Mouse (Mus musculus): ENCODE results near the gene Car2. TPM values are rescaled to one million over a fixed set of nuclear protein-coding genes. Genes with fewer than 3 reads are reported as not detected.

Car2 gene
- total RNA-seq, 1 experiment from 2014 or later, result 51.7 TPM

DNA sequence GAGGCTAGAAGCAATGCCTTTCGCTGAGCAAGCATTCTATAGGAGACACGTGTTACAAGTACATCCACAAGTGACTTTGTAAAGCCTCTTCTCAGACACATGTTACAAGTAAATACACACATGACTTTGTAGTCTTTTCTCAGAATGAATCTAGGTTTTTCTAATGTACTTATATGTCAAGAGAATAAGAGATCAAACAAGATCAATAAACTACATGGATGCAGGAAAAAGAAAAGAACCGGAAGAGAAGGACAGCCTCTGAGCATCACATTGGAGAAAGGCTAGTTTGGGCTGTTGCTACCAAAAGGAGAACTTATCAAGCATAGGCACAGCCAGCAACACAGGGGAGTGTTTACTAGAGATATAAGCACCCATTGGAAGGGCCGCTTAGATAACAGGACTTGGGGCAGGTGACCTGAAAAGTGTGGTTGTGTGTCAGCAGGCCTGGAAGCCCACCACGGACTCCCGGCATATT lies 7.3 kb upstream of the Car2 start:
- no peak for DNase-seq

DNA sequence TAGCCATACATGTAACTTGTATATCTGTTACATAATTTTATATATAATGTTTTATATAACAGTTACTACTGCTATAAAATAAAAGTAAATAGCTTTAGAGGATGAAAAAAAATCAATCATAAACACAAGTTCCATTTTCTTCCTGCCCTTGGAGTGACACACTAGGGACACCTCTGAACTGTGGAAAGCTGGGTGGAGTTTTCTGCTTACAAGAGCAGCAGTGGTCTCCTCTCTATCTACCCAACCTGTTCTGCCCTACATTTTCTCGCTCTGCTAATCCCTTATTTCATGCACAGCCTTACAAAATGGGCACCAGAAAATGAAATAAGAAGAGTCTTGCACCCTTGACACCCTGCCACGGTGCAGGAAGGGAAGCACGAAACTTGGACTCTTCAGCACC lies 6.8 kb upstream of the Car2 start:
- DNase-seq, result no peak

DNA sequence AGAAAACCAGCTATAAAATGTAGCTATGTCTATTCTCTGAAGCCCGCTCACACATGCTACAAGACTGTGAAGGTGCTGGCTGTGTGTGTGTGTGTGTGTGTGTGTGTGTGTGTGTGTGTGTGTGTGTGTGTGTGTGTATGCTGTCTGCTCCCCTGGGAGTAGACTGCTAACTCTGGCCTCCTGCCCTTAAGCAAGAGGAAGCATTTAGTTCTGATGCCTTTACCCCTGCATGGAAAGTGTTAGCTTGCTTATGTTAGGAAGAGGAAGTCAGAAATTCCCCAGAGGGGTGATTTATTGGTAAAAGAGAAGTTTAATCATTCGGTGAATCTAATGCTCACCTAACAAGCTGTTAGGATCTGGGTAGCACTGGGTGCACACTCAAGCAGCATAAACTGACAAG lies 5.8 kb upstream of the Car2 start:
- no peak for DNase-seq

DNA sequence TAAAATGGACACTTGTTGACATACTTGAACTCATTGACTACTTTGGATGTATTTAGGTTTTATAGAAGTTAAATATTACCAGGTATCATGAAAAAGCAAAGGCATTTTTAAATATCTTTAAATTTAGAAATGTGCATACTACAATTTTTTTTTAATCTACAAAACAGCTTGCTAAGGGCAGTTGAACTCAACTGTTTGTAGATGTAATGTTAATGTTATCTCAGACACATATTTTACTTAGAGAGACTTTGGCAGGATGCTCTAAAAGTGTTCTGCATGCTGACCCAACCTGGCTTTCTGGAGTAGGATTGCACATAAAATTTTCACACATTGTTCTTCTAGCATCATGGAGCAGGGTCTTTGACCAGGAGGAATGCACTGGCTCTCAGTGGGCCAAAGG lies 4.1 kb upstream of the Car2 start:
- no peak for DNase-seq

GRCm38 (mm10) chr3:14882756-14883155 lies 3.3 kb upstream of the Car2 start:
- no peak for DNase-seq

DNA sequence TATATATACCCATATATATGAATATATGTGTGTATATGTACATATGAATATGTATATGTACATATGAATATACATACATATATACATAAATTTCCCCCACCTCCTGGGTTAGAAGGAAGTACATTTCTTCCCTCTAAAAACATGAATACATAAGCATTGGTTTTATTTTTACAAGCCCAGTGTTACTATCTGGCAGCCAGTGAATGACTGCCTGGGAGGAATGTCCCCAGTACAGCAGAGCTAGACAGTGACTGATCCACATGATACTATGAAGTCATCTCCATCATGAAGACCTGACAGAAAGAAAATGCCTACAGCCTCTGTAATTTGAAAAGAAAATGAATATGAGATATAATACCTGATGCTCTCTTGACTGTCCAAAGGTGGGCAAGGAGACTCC lies 1.2 kb upstream of the Car2 start:
- DNase-seq, result no peak

DNA sequence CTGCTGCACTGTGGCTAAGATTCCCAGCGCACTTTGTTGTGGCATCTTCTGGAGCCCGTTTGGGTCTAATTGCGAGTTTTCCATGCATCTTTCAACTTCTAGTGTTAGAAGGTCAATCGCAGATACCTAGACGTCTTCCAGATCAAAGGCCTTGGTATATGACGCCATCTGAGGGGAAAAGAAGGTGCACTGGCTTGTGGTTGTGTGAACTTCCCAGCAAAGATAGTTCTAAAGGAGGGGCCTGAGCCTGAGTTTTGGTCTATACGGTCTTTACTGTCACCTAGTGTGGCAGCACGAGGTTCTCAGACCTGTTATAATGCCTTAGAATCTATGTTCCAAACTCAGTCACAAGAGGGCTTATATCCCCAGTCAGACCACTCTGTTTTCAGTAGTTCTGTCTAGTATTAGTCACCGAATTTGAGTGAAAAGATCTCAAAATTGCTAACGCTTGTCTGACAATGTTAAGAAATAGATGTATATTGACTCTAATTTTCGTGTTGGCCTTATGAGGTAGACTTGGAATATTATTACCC lies 1.1 kb downstream of the Car2 start:
- DNase-seq, result no peak

- no peak for DNase-seq
Observed at GRCm38 (mm10) chr3:14887686-14888295, 1.7 kb downstream of the Car2 start.

DNA sequence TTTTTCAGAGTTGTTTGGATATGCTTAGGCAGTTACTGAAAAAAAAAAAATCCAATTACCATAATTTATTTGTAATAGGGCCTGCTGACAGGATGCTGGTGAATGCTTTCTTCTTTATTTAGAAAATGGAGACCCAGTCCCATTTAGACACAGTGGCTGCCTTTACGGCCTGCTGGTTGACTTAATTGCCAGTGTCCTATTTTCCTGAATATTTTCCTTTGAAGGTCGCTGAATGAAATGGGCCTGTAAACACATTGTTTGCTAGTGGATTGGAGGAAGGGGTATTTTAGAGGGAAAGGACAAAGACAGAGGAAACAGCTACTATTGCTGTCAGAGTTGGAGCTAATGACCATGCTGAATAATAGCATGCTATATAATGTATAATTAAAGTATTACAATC lies 2.5 kb downstream of the Car2 start:
- no peak for DNase-seq

DNA sequence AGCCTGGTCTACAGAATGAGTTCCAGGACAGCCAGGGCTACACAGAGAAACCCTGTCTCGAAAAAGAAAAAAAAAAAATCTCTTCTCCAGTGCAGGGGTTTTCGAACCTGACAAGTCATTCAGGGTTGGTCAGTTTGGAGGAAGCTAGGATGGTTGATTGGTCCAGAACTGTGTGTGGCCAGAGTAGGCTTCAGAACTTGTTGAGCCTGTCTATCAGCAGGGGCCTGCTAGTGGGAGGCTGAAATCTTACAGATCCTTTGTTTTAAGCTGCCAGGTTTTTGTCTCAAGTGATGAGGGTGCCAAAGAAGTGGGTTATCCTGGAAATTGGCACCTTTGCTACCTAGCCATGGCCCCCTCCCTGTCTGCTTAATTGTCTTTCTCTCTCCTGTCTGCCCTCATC lies 3.0 kb downstream of the Car2 start:
- DNase-seq, result no peak

GRCm38 (mm10) chr3:14889716-14890409 lies 3.8 kb downstream of the Car2 start:
- no peak for DNase-seq

DNA sequence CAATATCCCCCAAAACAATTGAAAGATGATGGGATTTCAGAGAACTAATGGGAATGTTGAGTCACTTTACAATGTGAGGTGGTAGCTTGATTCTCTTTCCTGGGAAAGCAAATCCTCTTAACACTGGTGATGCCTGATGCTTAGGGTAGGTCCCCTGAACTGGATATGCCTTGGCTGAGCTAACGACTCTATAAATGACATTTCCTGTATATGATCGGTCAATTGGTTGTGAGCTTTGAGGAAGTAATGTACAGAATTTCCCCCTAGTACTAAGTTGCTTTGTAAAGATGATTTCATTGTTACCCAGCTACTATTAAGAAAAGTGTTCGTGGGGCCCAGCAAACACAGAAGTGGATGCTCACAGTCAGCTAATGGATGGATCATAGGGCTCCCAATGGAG lies 6.9 kb downstream of the Car2 start:
- no peak for DNase-seq

GRCm38 (mm10) chr3:14893700-14894099 lies 7.6 kb downstream of the Car2 start:
- DNase-seq, result no peak

DNA sequence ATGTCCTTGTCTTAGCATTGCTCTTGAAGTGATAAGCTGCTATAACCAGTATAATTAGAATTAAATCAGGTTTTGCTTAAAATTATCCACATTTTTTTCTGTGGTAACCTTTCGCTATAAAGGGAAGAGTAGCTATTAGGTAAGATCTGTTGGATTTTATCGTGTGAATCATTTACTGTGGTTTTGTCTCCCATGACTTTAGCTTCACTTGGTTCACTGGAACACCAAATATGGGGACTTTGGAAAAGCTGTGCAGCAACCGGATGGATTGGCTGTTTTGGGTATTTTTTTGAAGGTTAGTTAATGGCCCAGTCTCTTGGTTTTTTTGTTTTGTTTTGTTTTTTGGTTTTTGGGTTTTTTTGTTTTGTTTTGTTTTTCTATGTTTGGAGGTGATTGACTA lies 9.3 kb downstream of the Car2 start:
- DNase-seq, result no peak

GRCm38 (mm10) chr3:14897770-14898169 lies 11.7 kb downstream of the Car2 start:
- no peak for DNase-seq

GRCm38 (mm10) chr3:14903380-14903779 lies 17.3 kb downstream of the Car2 start:
- no peak for DNase-seq

- no peak for DNase-seq
Observed at GRCm38 (mm10) chr3:14904165-14904564, 18.1 kb downstream of the Car2 start.

DNA sequence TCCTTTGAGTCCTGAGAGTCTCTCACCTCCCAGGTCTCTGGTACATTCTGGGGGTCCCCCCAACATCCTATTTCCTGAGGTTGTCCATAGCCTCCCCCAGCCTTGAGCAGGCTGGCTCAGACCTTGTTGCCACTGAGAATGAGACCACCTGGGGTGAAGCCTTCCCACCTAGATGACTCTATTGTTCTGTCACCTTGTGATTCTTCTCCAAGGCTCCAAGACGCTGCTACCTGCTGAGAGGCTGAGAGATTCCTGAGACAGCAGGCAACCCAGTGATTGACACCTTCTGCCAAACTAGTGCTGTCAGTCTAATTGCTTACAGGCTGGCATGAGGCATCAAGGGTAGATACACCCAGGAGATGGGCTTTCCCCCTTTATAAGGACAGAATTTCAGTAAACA lies 21.2 kb downstream of the Car2 start:
- DNase-seq, result no peak

GRCm38 (mm10) chr3:14911992-14912582 lies 26.0 kb downstream of the Car2 start:
- no peak for DNase-seq

DNA sequence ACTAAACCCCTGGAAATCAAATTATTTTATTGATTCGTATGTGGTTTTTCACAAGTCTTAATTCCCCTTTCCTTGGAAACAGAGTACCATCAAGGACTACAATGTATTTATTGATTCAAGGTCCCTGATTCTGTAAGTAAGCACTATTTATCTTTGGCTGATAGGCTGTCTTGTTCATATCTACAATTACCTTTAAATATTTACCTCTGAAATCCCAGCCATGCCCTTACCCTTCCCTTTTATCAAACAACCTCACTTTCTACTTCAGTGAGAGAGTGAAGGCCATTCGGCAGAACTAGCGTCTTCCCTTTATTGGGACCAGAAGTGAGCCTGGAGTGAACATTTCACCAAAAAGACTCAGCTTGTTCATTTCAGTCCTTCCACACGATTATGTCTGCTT lies 27.7 kb downstream of the Car2 start:
- DNase-seq, result no peak

DNA sequence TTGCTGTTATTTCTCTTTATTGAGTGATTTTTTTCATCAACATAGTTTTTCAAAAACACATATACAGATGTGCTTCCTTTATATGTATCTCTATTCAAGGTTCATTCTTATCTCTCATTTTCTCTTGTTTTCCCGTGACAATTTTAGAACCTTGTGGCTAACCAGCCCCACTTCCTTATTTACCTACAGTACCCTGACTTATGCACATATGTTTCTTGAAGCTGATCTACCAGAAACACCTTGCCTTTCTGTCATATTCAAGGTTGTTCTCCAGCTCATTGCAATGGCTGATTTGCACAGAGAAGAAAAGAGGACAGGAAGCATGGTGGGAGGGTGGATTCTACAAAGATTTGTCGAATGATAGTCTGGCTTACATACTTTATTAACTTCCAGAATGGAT lies 29.3 kb downstream of the Car2 start:
- no peak for DNase-seq

GRCm38 (mm10) chr3:14917261-14917660 lies 31.2 kb downstream of the Car2 start:
- DNase-seq, result no peak

GRCm38 (mm10) chr3:14944706-14945105 lies 58.6 kb downstream of the Car2 start:
- no peak for DNase-seq

- DNase-seq, result no peak
Observed at GRCm38 (mm10) chr3:14945627-14946026, 59.6 kb downstream of the Car2 start.
